Mouse (Mus musculus) CD4-positive, CD25-positive, alpha-beta regulatory T cell, adult 4 months (primary cell): ENCODE data around the gene Gm9048. TPM values are rescaled to one million over a fixed set of nuclear protein-coding genes. Genes with fewer than 3 reads are reported as not detected.
"Not testable (repeated sequence)": the region's sequence is repeated elsewhere in the genome, so short reads cannot be mapped to it uniquely, and the experiment has no call there.

ENCODE experiments used
- ATAC-seq: one replicate; pipeline ENCODE4 v1.8.0; 2017
- polyA plus RNA-seq, 2 experiments: library from polyadenylated mRNA; unstranded; fragments of 100-300 nt; shearing (Covaris generic); gene quantifications; one replicate each; pipeline ENCODE4 v1.2.1; 2017

Gm9048 gene
- polyA plus RNA-seq, result not detected

- ATAC-seq, result not testable (repeated sequence)
These were observed at the start of gene Gm9048 for GRCm38 (mm10) chr10:118348579-118348978. Gene Gm9048, minus strand, starts transcription at chr10:118348679.

GRCm38 (mm10) chr10:118370443-118370842 is 22.0 kb upstream of the Gm9048 start:
- ATAC-seq, result peak; percentile 98

- no peak for ATAC-seq
These were observed 21.0 kb upstream of the Gm9048 start for GRCm38 (mm10) chr10:118369518-118369917.

- not testable (repeated sequence) for ATAC-seq
These were observed 5.5 kb upstream of the Gm9048 start, which contains the start of gene Gm9049 for GRCm38 (mm10) chr10:118354005-118354404. Gene Gm9049, minus strand, starts transcription at chr10:118354105.

GRCm38 (mm10) chr10:118343155-118343554 is 5.3 kb downstream of the Gm9048 start, which contains the start of gene Gm9046:
Gene Gm9046, minus strand, starts transcription at chr10:118343255.
- ATAC-seq, result not testable (repeated sequence)

GRCm38 (mm10) chr10:118337731-118338130 is 10.7 kb downstream of the Gm9048 start, which contains the start of gene Gm9045:
Gene Gm9045, minus strand, starts transcription at chr10:118337831.
- ATAC-seq, result not testable (repeated sequence)

- ATAC-seq, result not testable (repeated sequence)
These were observed 16.2 kb downstream of the Gm9048 start, which contains the start of gene Gm9044 for GRCm38 (mm10) chr10:118332308-118332707. Gene Gm9044, minus strand, starts transcription at chr10:118332408.

- not testable (repeated sequence) for ATAC-seq
These were observed 21.6 kb downstream of the Gm9048 start, which contains the start of gene Gm9040 for GRCm38 (mm10) chr10:118326869-118327268. Gene Gm9040, minus strand, starts transcription at chr10:118326969.

GRCm38 (mm10) chr10:118319024-118319423 is 29.5 kb downstream of the Gm9048 start:
- no peak for ATAC-seq

- peak; percentile 45 for ATAC-seq
These were observed 46.3 kb downstream of the Gm9048 start for GRCm38 (mm10) chr10:118302133-118302532.

Other genes with a start within 250 kb of the Gm9048 start
- 1 to 10 TPM; 7.6 to 7.8 TPM for gene Mdm1, start 206.9 kb downstream of the Gm9048 start, polyA plus RNA-seq
- not detected for gene Il22, start 143.7 kb downstream of the Gm9048 start, polyA plus RNA-seq
- gene Gm32717, start 107.9 kb downstream of the Gm9048 start, polyA plus RNA-seq, result not detected
- gene Gm32802, start 90.0 kb downstream of the Gm9048 start, polyA plus RNA-seq, result not detected
- gene Iltifb, start 53.6 kb downstream of the Gm9048 start, polyA plus RNA-seq, result not detected
- gene Gm9040, start 21.7 kb downstream of the Gm9048 start, polyA plus RNA-seq, result not detected
- not detected for gene Gm9044, start 16.3 kb downstream of the Gm9048 start, polyA plus RNA-seq
- under 1 TPM in 1 of 2 experiments, not detected in 1; 0.13 TPM for gene Gm9045, start 10.8 kb downstream of the Gm9048 start, polyA plus RNA-seq
- gene Gm9046, start 5.4 kb downstream of the Gm9048 start, polyA plus RNA-seq, result under 1 TPM in 1 of 2 experiments, not detected in 1; 0.42 TPM
- under 1 TPM in 1 of 2 experiments, not detected in 1; 0.13 TPM for gene Gm9049, start 5.4 kb upstream of the Gm9048 start, polyA plus RNA-seq
- 10 to 100 TPM in 1 of 2 experiments, 1 to 10 TPM in 1; 5.5 to 10.6 TPM for gene Ifng, start 92.4 kb upstream of the Gm9048 start, polyA plus RNA-seq